11 mouse cellular contexts compared by ENCODE assay signal in genomic region chr14:27108748-27109504, GRCm38 (mm10). TPM values are rescaled to one million over a fixed set of nuclear protein-coding genes. Genes with fewer than 3 reads are reported as not detected.
DNase-seq lines count a peak whose midpoint lies in the region; ATAC-seq and TF ChIP-seq lines count a peak whose summit lies in the region.
"Had no signal": no experiment of that assay in that cellular context is flagged by ENCODE, and none has a peak within 500 bp of the region (broad histone marks: within the 10 kb centered on the region; RNA-seq: fewer than 3 reads in every experiment).

No protein-coding gene starts in this region.

- no peak for ATAC-seq in heart, embryonic 12.5 days (ENCODE audit: insufficient number of reproducible peaks, low FRiP score)
- 0 out of 2 replicates have a peak, but pooled peaks have one; percentile 51 for ATAC-seq in kidney, postnatal 0 days (replicated peaks; ENCODE audit: low FRiP score, low read depth)

- no peaks in the 10 kb centered on the region for H3K36me3 ChIP-seq in heart, embryonic 12.5 days
- no peaks in the 10 kb centered on the region for H3K36me3 ChIP-seq in kidney, postnatal 0 days (ENCODE audit: insufficient read depth, low read length)
- H3K36me3 ChIP-seq: midbrain, embryonic 12.5 days had no signal

- TF ChIP-seq CTCF in kidney, postnatal 0 days (IDR thresholded peaks at IDR 0.05; ENCODE audit: low read depth) = peak; percentile 62

- H3K4me2 ChIP-seq in heart, embryonic 12.5 days = no peak overlapping the region
- H3K4me2 ChIP-seq in kidney, postnatal 0 days (ENCODE audit: low read length) = no peak overlapping the region
- H3K4me2 ChIP-seq: midbrain, embryonic 12.5 days had no signal

- no peak overlapping the region for H3K9ac ChIP-seq in heart, embryonic 12.5 days
- no peak overlapping the region for H3K9ac ChIP-seq in kidney, postnatal 0 days (ENCODE audit: low read depth, low read length)
- H3K9ac ChIP-seq: midbrain, embryonic 12.5 days had no signal

- DNase-seq in heart, adult 18-20 months = peak; percentile 34 to 66
- DNase-seq in urinary bladder, postnatal 14 days (ENCODE audit: low spot score) = peak; percentile 86
- DNase-seq in urinary bladder, adult 2 months (ENCODE audit: low spot score) = no peak
- peak; percentile 38 for DNase-seq in kidney, postnatal 0 days (ENCODE audit: low spot score)
- DNase-seq in yolk sac, embryonic 10.5 days (ENCODE audit: low spot score) = peak; percentile 13
- DNase-seq in thymus, postnatal 14 days = no peak
- DNase-seq in embryo, embryonic 10.5 days (ENCODE audit: low spot score) = no peak
- DNase-seq: layer of hippocampus, postnatal 36 days had no signal

- H3K9me3 ChIP-seq in heart, embryonic 12.5 days (replicated peaks) = no peaks in the 10 kb centered on the region
- no peaks in the 10 kb centered on the region for H3K9me3 ChIP-seq in kidney, postnatal 0 days (replicated peaks; ENCODE audit: low read length)
- H3K9me3 ChIP-seq: midbrain, embryonic 12.5 days had no signal

- 58% methylated on average over 6 of the region's 6 CpGs for WGBS in heart, embryonic 12.5 days
- 73% methylated on average over 6 of the region's 6 CpGs for WGBS in kidney, postnatal 0 days

- peaks cover 14% of the 10 kb centered on the region; the same call in 1 of the 2 replicates for H3K4me1 ChIP-seq in heart, embryonic 12.5 days (replicated peaks)
- H3K4me1 ChIP-seq in kidney, postnatal 0 days (replicated peaks; ENCODE audit: insufficient read depth, low read length) = peaks cover under 1% of the 10 kb centered on the region; the same call in 1 of the 2 replicates

- H3K4me3 ChIP-seq in heart, embryonic 12.5 days = no peak overlapping the region
- H3K4me3 ChIP-seq in kidney, postnatal 0 days (replicated peaks; ENCODE audit: low read depth, low read length) = no peak overlapping the region
- H3K4me3 ChIP-seq: erythroblast, embryonic 14.5 days; midbrain, embryonic 12.5 days had no signal

- no peak overlapping the region for H3K27ac ChIP-seq in heart, embryonic 12.5 days (ENCODE audit: poor library complexity, severe bottlenecking)
- no peak overlapping the region for H3K27ac ChIP-seq in kidney, postnatal 0 days
- H3K27ac ChIP-seq: midbrain, embryonic 12.5 days had no signal

- 0 out of 2 replicates have a peak, but pooled peaks cover 3% of the 10 kb centered on the region for H3K27me3 ChIP-seq in heart, embryonic 12.5 days (replicated peaks)
- no peaks in the 10 kb centered on the region for H3K27me3 ChIP-seq in kidney, postnatal 0 days (ENCODE audit: insufficient read depth, low read length)

RNA-seq across cellular contexts. Expression of gene Arhgef3, which starts 5.8 kb away (rescaled TPM):
- 10 to 100 TPM; 24.5 to 26.1 TPM for total RNA-seq in heart, adult 18-20 months (2021)
- 17.6 and 18.9 TPM in 2 replicates for polyA plus RNA-seq in heart, embryonic 12.5 days (2016; fragmentation: Nextera tagmentation; extraction: Ambion mirVana)
- polyA plus RNA-seq in urinary bladder, adult 2 months (2012; rRNA removed) = 30.4 and 36.6 TPM in 2 replicates
- 20.0 and 20.4 TPM in 2 replicates for polyA plus RNA-seq in kidney, postnatal 0 days (2015; fragmentation: Nextera tagmentation; extraction: Ambion mirVana)

Comparison
In these comparisons a context has a peak if more than half of its experiments do, and no peak if none do; other contexts are left out.
1. DNase-seq: peak in heart, adult 18-20 months (2 of 2), urinary bladder, postnatal 14 days (single experiment), kidney, postnatal 0 days (single experiment) and yolk sac, embryonic 10.5 days (single experiment); none in urinary bladder, adult 2 months (single experiment), thymus, postnatal 14 days (single experiment) and embryo, embryonic 10.5 days (single experiment).